Mouse (Mus musculus): Measurements from ENCODE around the gene 2810408A11Rik.

GRCm38 (mm10) chr11:69876186-69876585 is 24.6 kb downstream of the 2810408A11Rik start:
- TF ChIP-seq CHD2 (IDR thresholded peaks at IDR 0.05; ENCODE audit: low read depth, low read length), result no peak
- no peak for TF ChIP-seq MAFK (IDR thresholded peaks at IDR 0.05; ENCODE audit: insufficient read depth, low read depth, low read length)
- TF ChIP-seq ZC3H11A (IDR thresholded peaks at IDR 0.05; ENCODE audit: borderline replicate concordance, low read depth, low read length), result no peak
- no peak for TF ChIP-seq HCFC1 (IDR thresholded peaks at IDR 0.05; ENCODE audit: borderline replicate concordance, insufficient read depth, low read length)
- TF ChIP-seq ZNF384 (IDR thresholded peaks at IDR 0.05; ENCODE audit: low read depth, low read length), result no peak

Measured in ES-E14 (cell line).